Mouse (Mus musculus) liver, embryonic 14.5 days (tissue): Measurements from ENCODE around the gene Sytl1.

Experiments
- CTCF ChIP-seq: IDR thresholded peaks from 2 replicates; pipeline ENCODE4 v1.5.1; 2016; ENCODE audit warnings: antibody characterized with exemption, low read depth, control low read depth
- EP300 ChIP-seq: IDR thresholded peaks from 2 replicates; pipeline ENCODE4 v1.6.1; 2016; ENCODE audit warnings: antibody characterized with exemption, low read depth

GRCm38 (mm10) chr4:133309948-133310347, 47.0 kb upstream of the Sytl1 start:
- TF ChIP-seq CTCF (peak; percentile 98), EP300 (no peak)
